Mouse (Mus musculus): ENCODE measurements around the gene Mzf1.
"Not testable (repeated sequence)": the region's sequence is repeated elsewhere in the genome, so short reads cannot be mapped to it uniquely, and the experiment has no call there.

The Mzf1 gene

GRCm38 (mm10) chr7:13054287-13055010, at the start of gene Mzf1:
Gene Mzf1, minus strand, starts transcription at chr7:13054764.
- DNase-seq = peak; percentile 98

GRCm38 (mm10) chr7:13095073-13095472, 40.5 kb upstream of the Mzf1 start, which contains the start of gene Vmn1r85:
Gene Vmn1r85, minus strand, starts transcription at chr7:13095173.
- no peak for DNase-seq

- no peak for DNase-seq
These were observed 17.7 kb upstream of the Mzf1 start for GRCm38 (mm10) chr7:13072293-13072692.

DNA sequence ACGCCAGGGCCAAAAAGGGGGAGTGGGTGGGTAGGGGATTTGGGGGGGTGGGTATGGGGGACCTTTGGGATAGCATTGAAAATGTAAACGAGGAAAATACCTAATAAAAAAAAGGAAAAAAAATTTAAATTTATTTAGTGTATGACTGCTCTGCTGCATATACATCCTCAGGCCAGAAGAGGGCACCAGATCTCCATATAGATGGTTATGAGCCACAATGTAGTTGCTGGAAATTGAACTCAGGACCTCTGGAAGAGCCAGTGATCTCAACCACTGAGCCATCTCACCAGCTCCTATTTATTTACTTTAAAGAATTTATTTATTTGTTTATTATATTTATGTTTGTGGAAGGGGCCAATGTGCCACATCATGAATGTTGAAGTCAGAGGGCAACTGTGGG, 8.8 kb upstream of the Mzf1 start:
- not testable (repeated sequence) for DNase-seq

DNA sequence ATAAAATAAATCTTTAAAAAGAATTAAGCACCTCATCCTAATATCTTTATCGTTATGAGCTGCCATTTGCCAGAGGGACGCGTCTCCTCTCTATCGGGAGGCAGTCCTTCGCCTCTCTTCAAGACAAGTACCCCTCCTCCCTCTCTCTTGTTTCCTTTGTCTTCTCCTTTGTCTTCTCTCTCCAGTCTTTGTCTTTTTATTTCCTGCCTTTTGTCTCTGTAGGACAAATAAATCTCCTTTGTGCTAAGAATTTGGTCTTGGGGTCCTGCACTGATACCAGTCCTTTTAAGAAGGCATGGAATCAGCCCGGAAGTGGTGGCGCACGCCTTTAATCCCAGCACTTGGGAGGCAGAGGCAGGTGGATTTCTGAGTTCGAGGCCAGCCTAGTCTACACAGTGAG, 5.0 kb upstream of the Mzf1 start:
- DNase-seq = no peak

DNA sequence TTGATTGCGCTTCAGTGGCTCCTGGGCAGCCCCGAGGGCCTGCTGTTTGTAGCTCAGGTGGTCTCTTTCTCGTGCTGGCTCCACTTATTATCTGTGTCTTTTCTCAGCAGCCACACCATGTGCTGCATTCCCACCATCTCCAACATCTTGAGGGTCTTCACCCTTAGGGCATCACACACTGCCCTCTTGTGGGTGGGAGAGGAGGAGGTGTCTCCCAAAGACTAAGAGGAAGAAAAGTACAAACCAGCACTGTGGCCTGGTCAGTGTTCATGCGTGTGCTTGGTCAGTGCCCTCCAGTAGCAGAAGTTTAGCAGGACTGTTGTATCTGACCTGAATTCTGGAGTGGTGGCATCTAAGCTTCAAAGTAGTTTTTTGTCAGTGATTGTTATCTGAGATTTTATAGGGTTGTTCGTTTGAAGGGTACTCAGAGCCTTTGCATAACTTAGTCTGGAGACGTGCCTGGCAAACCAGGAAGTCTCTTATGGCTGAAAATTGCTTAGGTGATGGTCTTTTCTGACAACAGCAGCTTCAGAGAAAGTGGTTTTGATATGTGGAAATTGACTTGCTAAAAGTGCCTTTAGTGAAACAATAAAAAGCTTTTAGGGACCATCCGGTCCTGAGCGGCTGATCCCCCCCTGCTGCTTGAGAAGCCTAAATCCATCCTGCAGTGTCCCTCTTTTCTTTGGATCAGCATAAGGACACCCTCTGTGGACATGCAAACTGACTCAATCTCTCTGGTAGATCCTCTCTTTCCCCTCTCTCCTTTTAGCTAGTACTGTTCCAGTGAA, 2.5 kb upstream of the Mzf1 start:
- DNase-seq = peak; percentile 11

DNA sequence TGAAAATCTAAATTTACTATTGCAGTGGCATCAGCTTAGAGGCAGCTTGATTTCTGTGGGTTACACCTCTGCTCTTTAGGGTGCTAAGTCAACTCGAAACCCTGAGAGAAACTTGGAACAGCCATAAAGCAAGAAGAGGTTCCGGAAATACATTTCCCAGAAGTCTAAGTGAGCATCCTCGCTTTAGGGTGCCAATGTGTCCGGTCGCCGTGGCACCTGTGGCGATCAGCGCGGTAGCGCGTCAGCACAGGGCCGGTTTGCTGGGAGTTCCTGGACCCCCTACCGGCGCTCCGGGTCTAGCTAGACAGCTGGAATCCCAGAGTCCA, 640 bp downstream of the Mzf1 start:
- DNase-seq = no peak

- no peak for DNase-seq
These were observed 1.1 kb downstream of the Mzf1 start for GRCm38 (mm10) chr7:13053501-13053900.

GRCm38 (mm10) chr7:13053001-13053400, 1.6 kb downstream of the Mzf1 start:
- DNase-seq = peak; percentile 67

GRCm38 (mm10) chr7:13046084-13046483, 8.5 kb downstream of the Mzf1 start:
- DNase-seq = peak; percentile 82

- no peak for DNase-seq
These were observed 10.3 kb downstream of the Mzf1 start for GRCm38 (mm10) chr7:13044254-13044625.

- peak; percentile 82 for DNase-seq
These were observed 10.9 kb downstream of the Mzf1 start for GRCm38 (mm10) chr7:13043445-13044253.

DNA sequence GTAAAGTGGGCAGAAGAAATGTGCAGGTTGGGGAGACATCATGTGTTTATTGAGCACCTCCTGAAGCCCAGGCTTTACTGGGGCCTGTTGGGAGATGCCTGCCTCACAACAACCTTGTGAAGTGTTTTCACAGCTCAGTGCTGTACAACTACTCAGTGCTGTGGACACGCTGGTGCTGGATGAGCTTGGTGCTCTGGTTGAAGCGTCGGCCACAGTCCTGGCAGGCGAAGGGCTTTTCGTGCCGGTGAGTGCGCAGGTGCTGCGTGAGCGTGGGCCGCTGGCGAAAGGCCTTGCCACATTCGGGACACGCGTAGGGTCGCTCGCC, 11.5 kb downstream of the Mzf1 start:
- DNase-seq = no peak

- peak; percentile 61 for DNase-seq
These were observed 12.1 kb downstream of the Mzf1 start for GRCm38 (mm10) chr7:13042511-13042910.

DNA sequence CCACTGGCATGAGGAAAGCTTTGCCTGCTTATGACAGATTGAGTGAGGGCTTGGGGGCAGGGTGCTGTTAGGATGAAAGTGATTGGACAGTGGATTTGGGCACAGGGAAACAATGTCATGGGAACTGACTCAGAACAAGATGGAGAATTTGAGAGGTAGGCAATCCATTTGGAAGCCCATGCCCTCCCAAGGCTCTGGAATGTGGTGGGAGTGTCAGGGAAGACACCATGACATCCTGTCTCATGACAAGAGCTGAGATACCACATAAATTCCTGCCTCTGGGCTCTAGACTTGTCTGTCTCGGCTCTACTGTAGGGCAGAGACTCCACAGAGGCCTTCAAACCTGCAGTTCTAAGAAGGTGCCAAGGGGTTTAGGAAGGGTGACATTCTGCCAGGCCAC, 13.3 kb downstream of the Mzf1 start:
- DNase-seq = peak; percentile 43

- peak; percentile 52 for DNase-seq
These were observed 15.4 kb downstream of the Mzf1 start for GRCm38 (mm10) chr7:13039181-13039580.

- no peak for DNase-seq
These were observed 15.9 kb downstream of the Mzf1 start for GRCm38 (mm10) chr7:13038621-13039169.

GRCm38 (mm10) chr7:13037901-13038555, 16.5 kb downstream of the Mzf1 start, which contains the start of gene Ube2m:
Gene Ube2m, minus strand, starts transcription at chr7:13038275.
- DNase-seq = peak; percentile 99

DNA sequence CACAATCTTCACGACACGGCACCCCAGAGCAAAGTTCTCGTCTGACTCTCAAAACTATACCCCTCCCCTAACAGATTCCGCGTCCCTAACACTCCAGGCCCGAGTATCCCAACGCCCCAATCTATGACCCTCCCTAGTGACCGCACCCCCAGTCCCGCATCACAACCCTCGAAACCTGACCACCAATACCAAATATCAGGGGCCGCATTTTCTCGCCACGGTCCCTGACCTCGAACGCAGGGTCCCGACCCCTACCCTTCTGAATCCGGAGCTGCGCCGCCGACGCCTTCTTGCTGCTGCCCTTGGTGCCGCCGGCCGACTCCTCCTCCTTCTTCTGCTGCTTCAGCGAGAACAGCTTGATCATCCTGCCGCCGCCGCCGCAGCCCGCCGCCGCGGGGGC, 17.2 kb downstream of the Mzf1 start:
- DNase-seq = peak; percentile 74

- peak; percentile 53 for DNase-seq
These were observed 17.8 kb downstream of the Mzf1 start for GRCm38 (mm10) chr7:13036806-13037205.

DNA sequence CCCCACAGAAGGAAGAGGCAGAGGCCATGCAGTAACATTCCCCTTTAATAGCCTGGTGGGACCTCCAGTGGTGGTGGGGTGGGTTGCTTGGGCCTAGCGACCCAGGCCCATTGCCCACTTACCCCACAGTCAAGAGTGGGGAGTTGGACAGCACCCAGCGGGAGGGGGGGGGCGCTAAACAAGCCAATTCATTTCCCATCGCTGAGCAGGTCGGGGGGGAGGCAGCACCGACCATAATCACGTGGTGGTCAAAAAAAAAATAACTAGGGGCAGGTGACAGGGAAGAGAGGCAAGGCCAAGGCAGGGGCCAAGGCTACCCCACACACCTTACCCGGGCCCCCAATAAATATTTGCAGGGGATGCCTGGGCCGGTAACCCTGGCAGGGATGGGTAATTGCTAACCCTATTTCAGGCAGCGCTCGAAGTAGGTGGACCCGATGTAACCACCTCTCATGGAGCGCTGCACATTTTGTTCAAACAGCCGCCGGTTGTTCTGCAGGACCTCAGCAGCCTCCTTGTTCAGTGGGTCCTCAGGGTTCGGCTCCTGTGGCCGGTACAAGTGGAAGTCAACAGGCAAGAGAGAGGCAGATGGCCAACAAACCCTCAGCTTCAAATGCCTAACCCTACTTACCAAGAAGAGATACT, 19.2 kb downstream of the Mzf1 start:
- DNase-seq = no peak

Data from cerebellum, adult 9-10 months (tissue).